Mouse (Mus musculus) limb, embryonic 11.5 days (tissue): Measurements from ENCODE around the gene Prkacb. TPM values are rescaled to one million over a fixed set of nuclear protein-coding genes. Genes with fewer than 3 reads are reported as not detected.
A peak's percentile ranks its signal among the peaks of the same experiment; 100 is the strongest.

ENCODE experiments used
- ATAC-seq: fragments of 200-750 bp; cut with Nextera tagmentation; 2 replicates; pipeline ENCODE4 v1.8.0; 2017; ENCODE audit warnings: low read depth; ENCODE audit not compliant: insufficient number of reproducible peaks, low FRiP score, low TSS enrichment
- DNase-seq: peaks from one replicate; pipeline ENCODE4 v3.0.0-alpha.2; 2015; ENCODE audit warnings: low spot score
- H3K27ac ChIP-seq: fragments of 300-500 bp; sonication (generic); replicated peaks from 2 replicates; pipeline ENCODE4 v1.5.1; 2014; ENCODE audit warnings: low read depth, mild to moderate bottlenecking, low read length
- H3K27me3 ChIP-seq: fragments of 300-500 bp; sonication (generic); 2 replicates; pipeline ENCODE4 v1.6.1; 2014; ENCODE audit warnings: mild to moderate bottlenecking, low read length, mixed read lengths; ENCODE audit not compliant: control insufficient read depth, insufficient read depth
- H3K36me3 ChIP-seq: fragments of 300-500 bp; sonication (generic); 2 replicates; pipeline ENCODE4 v1.6.1; 2014; ENCODE audit warnings: mild to moderate bottlenecking, low read length, moderate library complexity, mixed read lengths; ENCODE audit not compliant: control insufficient read depth, insufficient read depth
- H3K4me1 ChIP-seq: fragments of 300-500 bp; sonication (generic); 2 replicates; pipeline ENCODE4 v1.6.1; 2014; ENCODE audit warnings: low read length, mixed read lengths; ENCODE audit not compliant: control insufficient read depth, insufficient read depth
- H3K4me2 ChIP-seq: fragments of 300-500 bp; sonication (generic); 2 replicates; pipeline ENCODE4 v1.6.1; 2014; ENCODE audit warnings: low read depth, mild to moderate bottlenecking, moderate library complexity; ENCODE audit not compliant: severe bottlenecking
- H3K4me3 ChIP-seq: fragments of 300-500 bp; sonication (generic); 2 replicates; pipeline ENCODE4 v1.5.1; 2014; ENCODE audit warnings: low read depth, low read length
- H3K9ac ChIP-seq: fragments of 300-500 bp; sonication (generic); 2 replicates; pipeline ENCODE4 v1.6.1; 2014; ENCODE audit warnings: mild to moderate bottlenecking, low read length
- H3K9me3 ChIP-seq: fragments of 300-500 bp; sonication (generic); 2 replicates; pipeline ENCODE4 v1.6.1; 2016; ENCODE audit warnings: low read length; ENCODE audit not compliant: control insufficient read depth
- WGBS: fragments of 180-500 bp; shearing (Covaris S2); extraction: QIAGEN DNeasy Blood & Tissue Kit; methylation state at CpG from one replicate; pipeline ENCODE4 v1.1.7; 2014; 5-methylcytosine and 5-hydroxymethylcytosine counted together
- polyA plus RNA-seq: library from polyadenylated mRNA; unstranded; fragments of >200 nt; fragmentation: Nextera tagmentation; extraction: Ambion mirVana; gene quantifications from 2 replicates; pipeline ENCODE4 v1.2.1, GENCODE M21; 2014

The Prkacb gene
- polyA plus RNA-seq, 1 experiment from 2014 or later = 73.1 TPM

GRCm38 (mm10) chr3:146704099-146704498 lies 108.7 kb downstream of the Prkacb start:
- no peaks in the 10 kb centered on the region for H3K27me3 ChIP-seq
- no peak overlapping the region for H3K4me3 ChIP-seq
- no peaks in the 10 kb centered on the region for H3K36me3 ChIP-seq
- DNase-seq = no peak
- no peaks in the 10 kb centered on the region for H3K4me1 ChIP-seq
- H3K9ac ChIP-seq = no peak overlapping the region
- H3K4me2 ChIP-seq = no peak overlapping the region
- no peak overlapping the region for H3K27ac ChIP-seq
- H3K9me3 ChIP-seq = no peaks in the 10 kb centered on the region
- WGBS = 86% methylated on average over 4 of the region's 4 CpGs
- ATAC-seq = no peak

- H3K9me3 ChIP-seq = no peaks in the 10 kb centered on the region
- no peak overlapping the region for H3K4me3 ChIP-seq
- DNase-seq (no peak), ATAC-seq (no peak)
- no peaks in the 10 kb centered on the region for H3K36me3 ChIP-seq
- H3K4me1 ChIP-seq = no peaks in the 10 kb centered on the region
- H3K27me3 ChIP-seq = no peaks in the 10 kb centered on the region
- no peak overlapping the region for H3K9ac ChIP-seq
- 88% methylated on average over 11 of the region's 11 CpGs for WGBS
- no peak overlapping the region for H3K27ac ChIP-seq
- no peak overlapping the region for H3K4me2 ChIP-seq
Measured at GRCm38 (mm10) chr3:146700051-146700450, 112.7 kb downstream of the Prkacb start.

- Histone ChIP-seq H3K9ac (no peak overlapping the region), H3K4me2 (no peak overlapping the region), H3K4me1 (no peaks in the 10 kb centered on the region), H3K27ac (no peak overlapping the region), H3K27me3 (no peaks in the 10 kb centered on the region), H3K36me3 (no peaks in the 10 kb centered on the region), H3K4me3 (no peak overlapping the region), H3K9me3 (no peaks in the 10 kb centered on the region)
- WGBS = 67% methylated on average over 11 of the region's 11 CpGs
- DNase-seq (no peak), ATAC-seq (no peak)
Measured at GRCm38 (mm10) chr3:146698982-146699381, 113.8 kb downstream of the Prkacb start.

- ATAC-seq (no peak), DNase-seq (no peak)
- Histone ChIP-seq H3K4me1 (no peaks in the 10 kb centered on the region), H3K4me2 (no peak overlapping the region), H3K27me3 (no peaks in the 10 kb centered on the region), H3K4me3 (no peak overlapping the region), H3K36me3 (no peaks in the 10 kb centered on the region), H3K9me3 (no peaks in the 10 kb centered on the region), H3K9ac (no peak overlapping the region), H3K27ac (no peak overlapping the region)
- 82% methylated on average over 5 of the region's 5 CpGs for WGBS
Measured at GRCm38 (mm10) chr3:146692547-146692946, 120.2 kb downstream of the Prkacb start.

- Histone ChIP-seq H3K36me3 (no peaks in the 10 kb centered on the region), H3K4me2 (no peak overlapping the region), H3K9me3 (no peaks in the 10 kb centered on the region), H3K27ac (no peak overlapping the region), H3K4me1 (no peaks in the 10 kb centered on the region), H3K27me3 (no peaks in the 10 kb centered on the region), H3K9ac (no peak overlapping the region), H3K4me3 (no peak overlapping the region)
- no peak for ATAC-seq
- WGBS = 83% methylated on average over 4 of the region's 4 CpGs
- DNase-seq = no peak
Measured at GRCm38 (mm10) chr3:146687121-146687725, 125.6 kb downstream of the Prkacb start.

- 91% methylated on average over 8 of the region's 8 CpGs for WGBS
- no peak overlapping the region for H3K27ac ChIP-seq
- H3K9ac ChIP-seq = no peak overlapping the region
- no peak overlapping the region for H3K4me2 ChIP-seq
- no peaks in the 10 kb centered on the region for H3K9me3 ChIP-seq
- H3K4me3 ChIP-seq = no peak overlapping the region
- H3K4me1 ChIP-seq = no peaks in the 10 kb centered on the region
- H3K36me3 ChIP-seq = no peaks in the 10 kb centered on the region
- no peak for ATAC-seq
- DNase-seq = no peak
- no peaks in the 10 kb centered on the region for H3K27me3 ChIP-seq
Measured at GRCm38 (mm10) chr3:146686428-146686827, 126.4 kb downstream of the Prkacb start.

GRCm38 (mm10) chr3:146684811-146685675 lies 127.7 kb downstream of the Prkacb start, which contains the start of gene Samd13:
Samd13 (minus strand) TSS chr3:146685592.
- Histone ChIP-seq H3K4me2 (peak within 1 kb of the TSS; percentile 84), H3K27ac (no peak within 1 kb of the TSS), H3K9ac (peak within 1 kb of the TSS; percentile 67), H3K36me3 (no peaks in the 10 kb centered on the region), H3K27me3 (no peaks in the 10 kb centered on the region), H3K9me3 (no peaks in the 10 kb centered on the region), H3K4me1 (no peaks in the 10 kb centered on the region), H3K4me3 (peak within 1 kb of the TSS; percentile 48)
- WGBS = 4% methylated on average over 50 of the region's 50 CpGs
- peak; percentile 87 for DNase-seq
- peak; percentile 92 for ATAC-seq

- Histone ChIP-seq H3K4me2 (no peak overlapping the region), H3K4me3 (no peak overlapping the region), H3K4me1 (no peaks in the 10 kb centered on the region), H3K9ac (no peak overlapping the region), H3K36me3 (no peaks in the 10 kb centered on the region), H3K27me3 (no peaks in the 10 kb centered on the region), H3K27ac (no peak overlapping the region), H3K9me3 (no peaks in the 10 kb centered on the region)
- DNase-seq (no peak), ATAC-seq (no peak)
- WGBS = 77% methylated on average over 2 of the region's 2 CpGs
Measured at GRCm38 (mm10) chr3:146683095-146683494, 129.7 kb downstream of the Prkacb start.
